Mouse (Mus musculus) heart, postnatal 0 days (tissue): ENCODE measurements at regions not wholly inside any gene's neighbourhood (a gene's known extent, or its start where the extent isn't known, plus 50 kb on each side); places are given as distances from the start of the nearest gene placed in this dataset.

Source experiments
- CTCF ChIP-seq: IDR thresholded peaks from 2 replicates; pipeline ENCODE4 v1.5.1; 2016; ENCODE audit warnings: antibody characterized with exemption, control low read depth, low read depth
- EP300 ChIP-seq: IDR thresholded peaks from 2 replicates; pipeline ENCODE4 v1.6.1; 2016; ENCODE audit warnings: antibody characterized with exemption, low read depth

- TF ChIP-seq CTCF (no peak), EP300 (no peak)
These were observed 285.7 kb downstream of the Nsun3 start for GRCm38 (mm10) chr16:62500870-62501269.
